Mouse (Mus musculus) A20 (cell line): ENCODE measurements around the gene Plcl2.
A peak's percentile ranks its signal among the peaks of the same experiment; 100 is the strongest.

Source experiments
- DNase-seq: peaks from one replicate; pipeline ENCODE4 v3.0.0-alpha.2; 2011; ENCODE audit warnings: low read depth, low spot score

Gene Plcl2

DNA sequence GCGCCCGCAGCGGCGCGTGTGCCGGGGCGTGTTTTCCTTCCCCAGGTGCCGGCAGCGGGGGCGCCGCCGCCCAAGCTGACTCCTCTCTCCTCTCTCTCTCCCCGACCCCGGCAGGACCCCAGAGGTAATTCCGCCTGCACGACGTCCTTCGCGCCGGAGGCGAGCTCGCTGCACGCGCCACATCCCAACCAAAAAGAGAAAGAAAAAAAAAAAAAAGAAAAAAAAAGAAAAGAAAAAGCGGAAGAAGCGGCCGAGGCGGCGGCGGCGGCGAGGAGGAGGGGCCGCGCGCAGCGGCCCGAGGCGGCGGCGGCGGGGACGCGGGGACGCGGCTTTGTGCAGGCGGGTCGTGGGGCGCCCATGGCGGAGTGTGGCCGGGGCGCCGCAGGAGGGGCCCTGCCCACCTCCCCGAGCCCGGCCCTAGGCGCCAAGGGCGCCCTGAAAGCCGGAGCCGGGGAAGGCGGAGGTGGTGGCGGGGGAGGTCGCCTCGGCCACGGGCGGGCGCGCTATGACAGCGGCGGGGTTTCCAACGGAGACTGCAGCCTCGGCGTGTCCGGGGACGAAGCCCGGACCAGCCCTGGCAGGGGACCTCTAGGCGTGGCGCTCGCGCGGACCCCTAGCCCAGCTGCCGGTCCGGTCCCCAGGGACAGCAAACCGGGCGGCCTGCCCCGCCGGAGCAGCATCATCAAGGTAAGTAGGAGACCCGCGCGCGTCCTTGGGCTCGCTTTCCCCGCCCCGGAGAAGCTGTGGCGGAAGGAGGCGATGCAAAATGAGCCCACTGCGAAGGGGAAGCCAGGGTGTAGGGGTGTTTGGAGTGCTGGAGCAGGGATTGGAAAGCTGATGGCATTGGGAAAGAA lies at the start of gene Plcl2:
Gene Plcl2, plus strand, starts transcription at position 153 of the 854 bp plus-strand sequence.
- DNase-seq = peak; percentile 86

- DNase-seq = no peak
Measured at GRCm38 (mm10) chr17:50460301-50460700, 48.9 kb upstream of the Plcl2 start.

GRCm38 (mm10) chr17:50467438-50467837 lies 41.8 kb upstream of the Plcl2 start:
- no peak for DNase-seq

DNA sequence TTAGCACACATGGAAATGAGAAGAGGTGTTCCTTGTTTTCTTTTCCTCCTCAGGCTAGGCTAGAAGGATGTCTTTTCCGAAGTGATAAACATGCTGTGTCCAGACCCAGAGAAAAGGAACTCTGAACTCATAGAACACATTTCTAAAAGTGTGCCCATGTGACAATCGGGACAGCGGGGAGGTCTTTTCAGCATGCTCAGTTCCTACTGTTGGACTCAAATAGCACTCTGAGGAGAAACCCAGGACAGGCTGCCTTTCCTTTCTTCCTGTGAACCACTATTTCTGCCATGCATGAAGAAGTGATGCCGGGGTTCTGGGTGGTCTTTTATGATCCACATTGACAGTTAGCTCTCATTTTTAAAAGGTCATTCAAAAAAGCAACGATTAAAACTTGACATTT lies 40.1 kb upstream of the Plcl2 start:
- no peak for DNase-seq

- DNase-seq = peak; percentile 79
Measured at GRCm38 (mm10) chr17:50469543-50470431, 39.4 kb upstream of the Plcl2 start.

- peak; percentile 83 for DNase-seq
Measured at GRCm38 (mm10) chr17:50470432-50471078, 38.6 kb upstream of the Plcl2 start.

GRCm38 (mm10) chr17:50471230-50471629 lies 38.0 kb upstream of the Plcl2 start:
- DNase-seq = no peak

DNA sequence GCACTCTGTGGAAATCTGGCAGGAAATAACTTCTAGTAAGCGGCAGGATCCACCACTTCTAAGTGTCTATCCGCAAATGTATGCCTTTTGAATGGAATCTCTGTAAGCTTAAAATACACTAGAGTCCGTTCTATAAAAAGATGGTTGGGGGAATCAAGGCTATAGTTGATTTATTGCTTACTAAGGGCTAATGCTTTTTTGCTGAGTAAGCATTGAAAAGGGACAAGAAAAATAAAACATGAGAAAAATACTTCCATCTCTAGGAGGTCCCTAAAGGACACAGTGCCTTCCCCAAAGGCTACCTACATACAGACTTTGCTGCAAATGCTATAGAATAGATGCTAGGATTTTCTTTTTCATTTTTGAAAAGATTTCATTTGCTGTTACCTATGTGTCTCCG lies 31.9 kb upstream of the Plcl2 start:
- DNase-seq = no peak

DNA sequence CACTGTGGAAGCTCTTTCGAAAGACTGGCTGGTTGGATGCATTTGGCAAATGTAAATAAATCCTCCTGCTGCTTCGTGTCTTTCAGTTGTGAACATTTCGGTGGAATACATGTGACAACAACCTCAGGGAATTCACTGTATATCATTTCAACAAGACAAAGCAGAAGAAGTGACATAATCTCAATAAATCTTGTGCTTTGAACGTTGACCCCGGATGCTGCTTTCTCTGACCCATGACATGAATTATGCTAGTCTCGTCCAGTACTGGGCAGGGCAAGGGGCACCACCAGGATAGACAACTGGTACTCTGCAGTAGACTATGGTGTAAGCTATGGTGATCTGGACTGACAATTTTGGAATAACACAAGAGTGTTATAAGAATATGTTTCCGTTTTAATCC lies 28.3 kb upstream of the Plcl2 start:
- DNase-seq = no peak

DNA sequence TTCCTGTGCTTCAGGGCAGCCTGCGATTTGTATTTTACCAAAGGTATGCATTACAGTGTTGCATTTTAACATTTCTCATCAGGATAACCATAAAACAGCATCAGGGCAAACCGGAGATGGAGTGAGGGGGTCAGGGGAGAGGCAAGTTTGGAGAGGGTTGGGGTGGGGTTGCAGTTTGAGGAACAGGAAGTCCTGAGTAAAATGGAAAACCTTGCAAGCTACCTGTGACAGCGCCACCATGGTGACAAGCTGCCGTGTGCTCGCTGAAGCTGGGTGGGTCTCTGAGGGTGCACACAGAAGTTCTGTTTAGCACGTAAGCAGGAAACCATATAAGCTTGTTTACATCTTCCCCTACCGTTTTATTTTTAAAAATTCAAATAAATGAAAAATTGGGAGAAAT lies 25.5 kb upstream of the Plcl2 start:
- DNase-seq = peak; percentile 77

DNA sequence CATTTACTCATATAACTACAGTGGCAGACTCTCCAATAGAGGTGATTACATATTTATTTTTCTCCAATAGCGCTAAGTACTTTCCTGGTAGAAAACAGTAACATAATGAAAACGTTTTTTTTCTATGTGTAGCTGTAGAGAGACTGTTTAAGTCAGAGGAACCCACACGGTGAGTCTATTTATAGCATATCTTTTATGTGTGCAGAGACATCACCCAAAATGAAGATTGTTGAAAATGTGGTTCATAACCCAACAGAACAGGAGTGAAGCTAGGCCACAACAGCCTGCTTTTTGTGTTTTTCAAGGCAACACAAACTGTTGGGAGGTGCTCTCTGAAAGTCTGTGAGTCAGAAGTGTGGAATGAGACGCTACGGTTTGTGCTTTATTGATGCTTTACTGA lies 24.2 kb upstream of the Plcl2 start:
- DNase-seq = no peak

DNA sequence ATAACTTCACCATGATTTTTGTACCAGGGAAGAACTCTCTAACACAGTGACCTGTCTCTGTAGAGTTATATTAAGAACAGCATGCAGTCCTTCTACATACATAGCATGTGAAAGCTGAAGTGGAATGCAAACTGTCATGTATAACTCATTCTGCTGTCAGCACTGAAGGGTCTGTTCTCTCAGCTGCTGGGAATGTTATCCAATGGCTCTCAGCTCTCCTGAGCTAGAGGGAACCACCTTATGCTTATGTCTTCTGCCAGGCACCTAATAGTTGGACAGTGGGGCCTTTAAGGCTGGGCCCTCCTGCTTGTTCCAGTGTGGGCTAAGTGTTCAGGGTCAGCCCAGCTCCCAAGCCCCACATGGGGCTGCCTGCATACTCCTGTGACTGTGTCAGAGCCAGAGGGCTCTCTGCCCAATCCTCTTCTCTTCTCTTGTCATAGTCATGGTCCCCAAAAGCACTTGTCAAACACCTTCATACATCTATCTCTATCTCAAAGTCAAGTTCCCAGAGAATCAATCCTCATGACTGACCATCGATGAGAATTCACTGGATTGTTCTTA lies 22.1 kb upstream of the Plcl2 start:
- DNase-seq = no peak

- DNase-seq = no peak
Measured at GRCm38 (mm10) chr17:50487670-50488069, 21.5 kb upstream of the Plcl2 start.

GRCm38 (mm10) chr17:50488406-50488805 lies 20.8 kb upstream of the Plcl2 start:
- DNase-seq = no peak

- no peak for DNase-seq
Measured at GRCm38 (mm10) chr17:50488895-50489294, 20.3 kb upstream of the Plcl2 start.

- no peak for DNase-seq
Measured at GRCm38 (mm10) chr17:50490644-50491430, 18.4 kb upstream of the Plcl2 start.

- DNase-seq = no peak
Measured at GRCm38 (mm10) chr17:50491496-50491895, 17.7 kb upstream of the Plcl2 start.

DNA sequence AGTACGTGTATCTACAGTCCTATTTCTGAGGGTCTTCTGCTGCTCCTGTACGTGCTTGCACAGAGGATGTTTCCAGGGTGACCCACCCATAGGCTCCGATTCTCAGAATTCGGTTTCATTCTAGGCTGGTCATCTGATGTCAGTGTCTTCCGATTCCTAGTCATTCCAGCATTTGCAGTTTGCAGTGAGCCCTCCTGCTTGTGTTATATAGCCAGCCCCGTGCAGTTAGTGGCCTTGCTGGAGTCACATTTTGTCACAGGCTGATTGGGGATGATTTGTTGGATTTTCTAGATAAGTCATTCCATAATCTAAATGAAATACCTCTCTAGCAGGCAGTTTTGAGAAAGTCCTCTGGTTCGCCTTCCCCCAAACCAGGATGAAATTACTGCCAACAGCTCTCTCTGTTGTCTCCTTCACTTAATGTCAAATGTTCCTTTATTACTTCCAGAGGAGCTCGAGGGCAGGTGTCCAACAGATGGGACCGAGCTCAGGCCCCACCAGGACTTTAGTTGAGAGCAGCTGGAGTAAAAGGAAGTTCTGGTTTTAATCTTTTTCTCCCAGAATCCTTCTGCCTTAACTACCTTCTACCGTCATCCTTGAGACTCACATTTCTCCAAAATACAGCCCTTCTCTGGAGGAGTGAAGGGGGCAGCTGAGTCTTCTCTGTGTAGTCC lies 13.8 kb upstream of the Plcl2 start:
- no peak for DNase-seq

DNA sequence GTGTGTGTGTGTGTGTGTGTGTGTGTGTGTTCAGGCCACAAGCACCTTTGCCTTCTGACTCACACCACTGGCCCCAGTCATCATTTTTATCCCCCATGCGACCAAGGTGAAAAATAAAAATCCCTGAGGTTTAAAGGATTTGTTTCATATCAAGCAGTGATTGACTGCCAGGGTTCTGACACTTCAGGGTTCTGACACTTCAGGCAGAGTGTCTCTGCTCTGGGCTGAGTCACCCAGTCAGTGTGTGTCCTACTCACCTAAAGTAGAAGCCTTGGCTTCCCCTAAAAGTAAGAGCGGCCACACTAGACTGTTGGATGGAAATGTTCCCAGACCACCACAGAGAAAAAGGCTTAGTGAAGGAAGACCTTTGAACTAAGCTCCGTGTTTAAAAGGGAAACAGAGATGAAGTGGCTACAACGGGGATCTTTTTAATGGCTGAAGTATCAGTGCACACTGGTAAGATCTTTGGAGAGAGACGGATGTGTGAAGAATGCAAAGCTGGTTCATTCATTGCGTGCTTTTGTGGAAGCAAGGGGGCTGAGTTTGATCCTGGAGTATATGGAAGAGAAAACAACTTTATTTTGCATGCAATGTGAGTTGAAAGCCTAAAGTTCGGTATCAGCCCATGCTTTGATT lies 11.0 kb upstream of the Plcl2 start:
- no peak for DNase-seq
